Mouse (Mus musculus) embryonic fibroblast, embryonic 13.5 days (primary cell): ENCODE measurements around the gene Cnpy2.

Experiments
- CTCF ChIP-seq: IDR thresholded peaks from 2 replicates; pipeline ENCODE4 v1.5.1; 2011; ENCODE audit warnings: mild to moderate bottlenecking, control low read depth, low read length, moderate library complexity, borderline replicate concordance; ENCODE audit not compliant: insufficient read depth
- POLR2A ChIP-seq: IDR thresholded peaks from 2 replicates; pipeline ENCODE4 v1.6.1; 2011; ENCODE audit warnings: low read depth, mild to moderate bottlenecking, control low read depth, low read length, moderate library complexity

DNA sequence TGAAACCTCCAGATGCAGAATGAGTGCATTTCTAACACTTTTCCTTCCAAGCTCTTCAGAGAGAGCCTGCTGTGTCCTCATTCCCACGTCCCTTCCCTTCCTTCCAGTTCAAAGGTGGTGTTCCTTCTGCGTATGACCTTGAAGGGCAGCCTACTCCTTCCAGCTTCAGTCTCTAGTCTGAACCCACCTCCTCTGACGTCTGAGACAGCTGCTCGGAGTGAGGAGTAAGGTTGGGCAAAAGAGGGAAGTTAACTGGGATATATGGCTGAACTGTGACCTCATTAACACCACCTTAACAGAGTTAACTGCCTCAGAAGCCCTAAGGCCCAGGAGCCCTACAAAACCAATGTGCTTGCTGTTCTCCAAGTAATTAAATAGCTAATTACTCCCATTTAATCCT lies 48.3 kb downstream of the Cnpy2 start:
- no peak for TF ChIP-seq POLR2A
- no peak for TF ChIP-seq CTCF
